Comparison of ENCODE assay signal across 8 mouse cellular contexts in genomic region chr5:113015236-113016061, GRCm38 (mm10). TPM values are rescaled to one million over a fixed set of nuclear protein-coding genes. Genes with fewer than 3 reads are reported as not detected.
DNase-seq lines count a peak whose midpoint lies in the region; ATAC-seq lines count a peak whose summit lies in the region.

Grk3 (minus strand) TSS chr5:113015791.

- H3K4me3 ChIP-seq in hindbrain, embryonic 16.5 days (ENCODE audit: low read length), result peak within 1 kb of the TSS; percentile 68

- H3K9me3 ChIP-seq in hindbrain, embryonic 16.5 days (ENCODE audit: control insufficient read depth, low read length), result no peaks in the 10 kb centered on the region

- peak within 1 kb of the TSS; percentile 73 for H3K27ac ChIP-seq in hindbrain, embryonic 16.5 days (ENCODE audit: low read depth, low read length)

- intact Hi-C loops in left cerebral cortex, postnatal 10 days (cut with DNase I), result loop anchor here (5.0 kb wide), 1 partner anchor 37 kb away; no protein-coding TSS in a partner anchor

- DNase-seq in adrenal gland, adult 2 months, result peak; percentile 69
- peak; percentile 64 to 75 for DNase-seq in cerebellum, postnatal 36 days
- DNase-seq in gastrocnemius, postnatal 10 days, result peak; percentile 44
- DNase-seq in left cerebral cortex, postnatal 10 days (ENCODE audit: extremely low spot score in 1 of 2, low spot score in 2 of 2), result peak in 1 of 2 experiments; percentile 82
- DNase-seq in lung, postnatal 4 days, result peak; percentile 81 to 88
- peak; percentile 63 to 65 for DNase-seq in right cerebral cortex, adult 2 months (ENCODE audit: low spot score in 2 of 2)

- no peaks in the 10 kb centered on the region for H3K36me3 ChIP-seq in hindbrain, embryonic 16.5 days (ENCODE audit: control insufficient read depth, insufficient read depth, low read length)

- H3K4me2 ChIP-seq in hindbrain, embryonic 16.5 days (ENCODE audit: low read length), result peak within 1 kb of the TSS; percentile 69

- WGBS in hindbrain, embryonic 16.5 days, result 3% methylated on average over 47 of the region's 52 CpGs

- ATAC-seq in hindbrain, embryonic 16.5 days, result peak; percentile 86
- no peak for ATAC-seq in inflammation-experienced regulatory T-cells, adult 6 months

- peak within 1 kb of the TSS; percentile 88 for H3K9ac ChIP-seq in hindbrain, embryonic 16.5 days (ENCODE audit: low read depth, low read length)

- H3K27me3 ChIP-seq in hindbrain, embryonic 16.5 days (replicated peaks; ENCODE audit: control insufficient read depth, insufficient read depth, low read length), result no peaks in the 10 kb centered on the region

- peaks cover 22% of the 10 kb centered on the region for H3K4me1 ChIP-seq in hindbrain, embryonic 16.5 days (ENCODE audit: control insufficient read depth, insufficient read depth, low read depth, low read length)

RNA-seq across cellular contexts. Expression of gene Grk3, which starts in this region (rescaled TPM):
- 10 to 100 TPM; 20.6 to 22.5 TPM for total RNA-seq in adrenal gland, adult 2 months (2021)
- 7.1 and 8.7 TPM in 2 replicates for polyA plus RNA-seq in adrenal gland, adult 2 months (2012; rRNA removed)
- total RNA-seq in gastrocnemius, postnatal 10 days (2021), result 1 to 10 TPM; 3.9 to 4.9 TPM
- 27.2 and 30.8 TPM in 2 replicates for polyA plus RNA-seq in hindbrain, embryonic 16.5 days (2015; fragmentation: Nextera tagmentation; extraction: Ambion mirVana)
- 10 to 100 TPM; 69.8 to 71.7 TPM for total RNA-seq in left cerebral cortex, postnatal 10 days (2021)
- under 1 TPM; 0.36 to 0.59 (median 0.50) TPM for polyA plus RNA-seq in inflammation-experienced regulatory T-cells, adult 6 months (2017; shearing (Covaris generic))
